Mouse (Mus musculus) neural tube, embryonic 11.5 days (tissue): ENCODE data around the gene Zpbp2. TPM values are rescaled to one million over a fixed set of nuclear protein-coding genes. Genes with fewer than 3 reads are reported as not detected.

ENCODE experiments used
- ATAC-seq: fragments of 200-750 bp; cut with Nextera tagmentation; 2 replicates; pipeline ENCODE4 v1.8.0; 2017; ENCODE audit warnings: moderate number of reproducible peaks, mild to moderate bottlenecking, moderate TSS enrichment, moderate library complexity; ENCODE audit not compliant: insufficient read depth, low FRiP score, low TSS enrichment
- DNase-seq: peaks from one replicate; pipeline ENCODE4 v3.0.0-alpha.2; 2015; ENCODE audit warnings: low spot score
- H3K27ac ChIP-seq: fragments of 300-500 bp; sonication (generic); 2 replicates; pipeline ENCODE4 v1.5.1; 2014; ENCODE audit warnings: low read depth, mild to moderate bottlenecking, low read length
- H3K27me3 ChIP-seq: fragments of 300-500 bp; sonication (generic); 2 replicates; pipeline ENCODE4 v1.6.1; 2014; ENCODE audit warnings: mild to moderate bottlenecking, low read length, mixed read lengths; ENCODE audit not compliant: control insufficient read depth, insufficient read depth
- H3K36me3 ChIP-seq: fragments of 300-500 bp; sonication (generic); 2 replicates; pipeline ENCODE4 v1.6.1; 2014; ENCODE audit warnings: mild to moderate bottlenecking, low read length, moderate library complexity, mixed read lengths; ENCODE audit not compliant: control insufficient read depth, insufficient read depth
- H3K4me1 ChIP-seq: fragments of 300-500 bp; sonication (generic); 2 replicates; pipeline ENCODE4 v1.6.1; 2014; ENCODE audit warnings: low read length, mixed read lengths; ENCODE audit not compliant: control insufficient read depth, insufficient read depth
- H3K4me2 ChIP-seq: fragments of 300-500 bp; sonication (generic); 2 replicates; pipeline ENCODE4 v1.6.1; 2014; ENCODE audit warnings: low read depth, mild to moderate bottlenecking, moderate library complexity
- H3K4me3 ChIP-seq: fragments of 300-500 bp; sonication (generic); 2 replicates; pipeline ENCODE4 v1.5.1; 2014; ENCODE audit warnings: low read depth, low read length
- H3K9ac ChIP-seq: fragments of 300-500 bp; sonication (generic); 2 replicates; pipeline ENCODE4 v1.6.1; 2014; ENCODE audit warnings: mild to moderate bottlenecking, low read length
- H3K9me3 ChIP-seq: fragments of 300-500 bp; sonication (generic); 2 replicates; pipeline ENCODE4 v1.6.1; 2016; ENCODE audit warnings: low read length; ENCODE audit not compliant: control insufficient read depth
- WGBS: fragments of 180-500 bp; shearing (Covaris S2); extraction: QIAGEN DNeasy Blood & Tissue Kit; methylation state at CpG from one replicate; pipeline ENCODE4 v1.1.7; 2014; 5-methylcytosine and 5-hydroxymethylcytosine counted together
- polyA plus RNA-seq: library from polyadenylated mRNA; unstranded; fragments of >200 nt; fragmentation: Nextera tagmentation; extraction: Ambion mirVana; gene quantifications from 2 replicates; pipeline ENCODE4 v1.2.1, GENCODE M21; 2014

Gene Zpbp2
- polyA plus RNA-seq, 1 experiment from 2014 or later = 0.16 TPM

- ATAC-seq (no peak), DNase-seq (no peak)
- Histone ChIP-seq H3K4me1 (peaks cover 23% of the 10 kb centered on the region), H3K36me3 (peaks cover 7% of the 10 kb centered on the region), H3K4me3 (no peak overlapping the region), H3K9me3 (no peaks in the 10 kb centered on the region), H3K27ac (no peak overlapping the region), H3K9ac (no peak overlapping the region), H3K27me3 (no peaks in the 10 kb centered on the region), H3K4me2 (no peak overlapping the region)
- 45% methylated on average over 1 of the region's 1 CpGs for WGBS
Observed at GRCm38 (mm10) chr11:98584146-98584545, 33.2 kb downstream of the Zpbp2 start.

DNA sequence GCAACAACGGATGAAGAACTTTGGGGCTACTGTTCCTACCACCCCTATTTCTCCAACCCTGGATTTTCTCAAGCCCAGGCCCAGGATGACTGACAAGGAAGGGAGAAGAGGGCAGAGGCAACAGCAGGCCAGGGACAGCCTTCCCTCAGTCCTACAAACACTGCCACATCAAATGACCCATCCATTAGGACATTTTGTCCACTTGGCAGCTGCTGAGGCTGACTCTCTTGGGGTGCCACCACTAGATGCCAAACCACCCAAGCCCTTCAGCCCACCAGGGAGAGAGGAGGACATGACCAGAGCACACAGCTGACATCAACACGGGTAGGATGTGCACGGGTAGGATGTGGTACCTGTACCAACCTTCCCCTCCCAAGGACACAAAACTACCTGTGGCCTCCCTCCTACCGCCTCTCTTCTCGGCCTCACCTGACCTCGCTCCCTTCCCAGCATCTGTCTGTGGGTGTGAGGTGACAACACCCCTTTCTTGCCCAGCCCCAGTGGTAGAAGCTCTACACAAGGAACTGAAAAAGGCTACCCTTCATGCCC lies 33.8 kb downstream of the Zpbp2 start:
- Histone ChIP-seq H3K9ac (no peak overlapping the region), H3K27me3 (no peaks in the 10 kb centered on the region), H3K36me3 (peaks cover 7% of the 10 kb centered on the region), H3K27ac (no peak overlapping the region), H3K4me3 (no peak overlapping the region), H3K4me1 (peaks cover 23% of the 10 kb centered on the region), H3K4me2 (no peak overlapping the region), H3K9me3 (no peaks in the 10 kb centered on the region)
- 93% methylated on average over 6 of the region's 6 CpGs for WGBS
- DNase-seq = no peak
- no peak for ATAC-seq

- peaks cover 23% of the 10 kb centered on the region for H3K4me1 ChIP-seq
- peak overlapping the region; percentile 81 for H3K4me2 ChIP-seq
- WGBS = 3% methylated on average over 22 of the region's 22 CpGs
- no peaks in the 10 kb centered on the region for H3K9me3 ChIP-seq
- H3K9ac ChIP-seq = peak overlapping the region; percentile 76
- H3K27me3 ChIP-seq = no peaks in the 10 kb centered on the region
- DNase-seq = no peak
- peak; percentile 39; the same call in 1 of the 2 replicates for ATAC-seq
- peaks cover 7% of the 10 kb centered on the region for H3K36me3 ChIP-seq
- peak overlapping the region; percentile 82 for H3K4me3 ChIP-seq
- H3K27ac ChIP-seq = no peak overlapping the region
Observed at GRCm38 (mm10) chr11:98586087-98586891, 35.4 kb downstream of the Zpbp2 start.

DNA sequence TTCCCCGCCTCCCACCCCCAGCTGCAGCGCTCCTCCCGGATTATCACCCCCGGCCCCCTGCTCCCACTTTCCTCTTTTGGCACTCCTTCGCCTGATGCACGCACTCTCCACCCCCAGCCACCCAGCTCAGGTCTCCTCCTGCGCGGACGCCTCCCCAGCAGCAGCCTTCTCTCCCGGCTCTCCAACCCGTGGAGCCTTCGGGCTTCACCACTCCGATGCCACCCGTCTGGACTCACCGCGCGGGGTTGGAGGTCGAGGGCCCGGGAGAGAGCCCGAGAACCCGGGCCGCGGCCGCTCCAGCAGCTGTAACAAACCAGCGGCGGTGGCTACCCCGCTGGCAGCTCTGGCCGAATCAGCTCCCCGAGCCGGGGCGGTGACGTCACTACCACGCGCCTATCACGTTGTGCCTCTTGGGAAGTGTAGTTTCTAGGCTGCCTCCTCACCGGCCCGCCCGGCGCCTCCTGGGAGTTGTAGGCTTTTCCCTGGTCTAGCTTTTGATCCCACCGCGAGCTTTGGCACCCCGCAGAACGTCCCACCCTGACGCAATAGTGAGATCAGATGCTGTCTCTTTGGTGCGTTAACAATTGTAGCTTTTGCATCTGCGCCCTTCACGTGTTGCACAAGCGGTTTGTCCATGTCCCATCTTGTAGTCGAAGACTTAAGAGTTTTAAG lies 36.1 kb downstream of the Zpbp2 start, which contains the start of gene Ormdl3:
TSS of gene Ormdl3 (minus strand) at position 477 of the 672 bp plus-strand sequence.
- peak; percentile 94 for ATAC-seq
- peak within 1 kb of the TSS; percentile 49; the same call in 1 of the 2 replicates for H3K27ac ChIP-seq

GRCm38 (mm10) chr11:98587684-98588546 lies 37.0 kb downstream of the Zpbp2 start:
- Histone ChIP-seq H3K4me1 (peaks cover 23% of the 10 kb centered on the region), H3K9me3 (no peaks in the 10 kb centered on the region), H3K27me3 (no peaks in the 10 kb centered on the region), H3K4me2 (peak overlapping the region; percentile 44), H3K36me3 (peaks cover 6% of the 10 kb centered on the region), H3K9ac (peak overlapping the region; percentile 27), H3K27ac (peak overlapping the region; percentile 49; the same call in 1 of the 2 replicates), H3K4me3 (peak overlapping the region; percentile 82)
- DNase-seq (peak; percentile 60), ATAC-seq (no peak)
- WGBS = 7% methylated on average over 20 of the region's 20 CpGs

More for the DNA sequence above, 36.1 kb downstream of the Zpbp2 start, which contains the start of gene Ormdl3:
- DNase-seq = peak; percentile 98
- H3K4me3 ChIP-seq = peak within 1 kb of the TSS; percentile 82
- peaks cover 7% of the 10 kb centered on the region for H3K36me3 ChIP-seq
- peaks cover 23% of the 10 kb centered on the region for H3K4me1 ChIP-seq
- no peaks in the 10 kb centered on the region for H3K9me3 ChIP-seq
- H3K9ac ChIP-seq = peak within 1 kb of the TSS; percentile 76
- under 1% methylated on average over 48 of the region's 49 CpGs for WGBS
- peak within 1 kb of the TSS; percentile 81 for H3K4me2 ChIP-seq
- no peaks in the 10 kb centered on the region for H3K27me3 ChIP-seq

GRCm38 (mm10) chr11:98588833-98589281 lies 38.0 kb downstream of the Zpbp2 start:
- Histone ChIP-seq H3K9me3 (no peaks in the 10 kb centered on the region), H3K9ac (no peak overlapping the region), H3K27me3 (no peaks in the 10 kb centered on the region), H3K36me3 (no peaks in the 10 kb centered on the region), H3K4me2 (no peak overlapping the region), H3K4me1 (peaks cover 23% of the 10 kb centered on the region), H3K4me3 (no peak overlapping the region), H3K27ac (no peak overlapping the region)
- ATAC-seq (no peak), DNase-seq (no peak)
- WGBS = 70% methylated on average over 6 of the region's 6 CpGs

DNA sequence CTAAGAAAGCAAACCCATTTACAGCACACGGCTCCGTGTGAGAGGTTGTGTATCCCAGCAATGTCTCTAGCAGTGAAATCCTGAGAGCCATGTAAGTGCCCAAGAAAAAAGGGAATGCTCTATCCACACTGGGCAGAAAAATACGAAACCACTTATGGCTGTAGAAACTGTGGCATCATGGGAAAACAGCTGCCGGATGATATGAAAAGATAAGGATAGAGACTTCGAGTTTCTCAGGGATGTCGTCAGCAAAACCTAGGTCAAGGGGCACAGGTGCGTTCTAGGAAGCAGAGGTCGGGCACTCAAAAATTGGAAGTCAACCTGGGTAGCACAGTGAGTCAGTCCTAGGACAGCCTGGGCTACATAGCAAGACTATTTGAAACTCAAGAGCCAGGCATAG lies 38.4 kb downstream of the Zpbp2 start:
- H3K27ac ChIP-seq = no peak overlapping the region
- no peaks in the 10 kb centered on the region for H3K36me3 ChIP-seq
- peaks cover 23% of the 10 kb centered on the region for H3K4me1 ChIP-seq
- no peak overlapping the region for H3K9ac ChIP-seq
- H3K27me3 ChIP-seq = no peaks in the 10 kb centered on the region
- 85% methylated on average over 8 of the region's 8 CpGs for WGBS
- ATAC-seq = no peak
- no peaks in the 10 kb centered on the region for H3K9me3 ChIP-seq
- no peak overlapping the region for H3K4me3 ChIP-seq
- no peak for DNase-seq
- H3K4me2 ChIP-seq = no peak overlapping the region
